Mouse (Mus musculus): ENCODE measurements around the gene Diras1. TPM values are rescaled to one million over a fixed set of nuclear protein-coding genes. Genes with fewer than 3 reads are reported as not detected.
A peak's percentile ranks its signal among the peaks of the same experiment; 100 is the strongest.

The Diras1 gene
- total and polyA plus RNA-seq, 2 experiments from 2014 or later: 70.2 to 76.0 TPM

DNA sequence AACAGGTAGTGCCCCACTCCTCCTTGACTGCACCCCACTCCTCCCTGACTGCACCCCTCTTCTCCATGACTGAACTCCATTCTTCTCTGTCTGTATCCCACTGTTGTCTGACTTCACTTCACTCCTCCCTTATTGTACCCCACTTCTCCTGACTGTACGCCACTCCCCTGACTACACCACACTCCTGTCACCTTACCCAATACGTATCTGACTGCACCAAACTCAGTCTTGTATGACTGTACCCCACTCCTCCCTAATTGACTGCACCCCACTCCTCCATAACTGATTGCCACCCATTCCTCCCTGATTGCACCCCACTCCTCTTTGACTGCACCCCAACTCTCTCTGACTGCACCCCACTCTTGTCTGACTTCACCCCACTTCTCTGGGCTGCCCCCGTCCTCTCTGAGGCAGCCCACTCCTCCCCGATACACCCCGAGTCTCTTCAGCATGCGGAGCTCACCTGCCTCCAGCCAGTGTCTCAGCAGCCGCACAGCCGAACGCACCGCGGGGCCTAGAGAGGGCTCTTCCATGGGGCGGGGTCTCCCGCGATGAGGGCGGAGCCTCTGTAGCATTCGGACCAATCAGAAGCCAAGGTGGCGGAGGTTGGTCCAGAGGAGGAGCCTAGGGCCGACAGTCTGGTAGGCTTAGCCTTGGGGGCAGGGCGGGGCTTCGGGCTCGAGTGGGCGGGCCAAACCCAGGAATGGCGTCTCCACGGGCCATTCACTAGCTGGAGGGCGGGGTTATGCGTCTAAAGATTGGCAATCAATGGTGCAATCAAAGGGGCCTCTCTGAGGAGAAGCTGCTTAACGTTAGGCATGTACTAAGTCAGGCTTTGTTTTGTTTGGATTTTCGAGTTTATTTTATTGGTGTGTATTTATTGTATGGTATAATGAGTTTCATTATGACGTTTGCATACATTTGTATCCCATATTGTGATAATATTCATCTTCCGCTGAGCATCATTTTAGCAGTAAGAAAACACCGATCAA is 10.8 kb downstream of the Diras1 start, which contains the start of gene Gng7:
Gng7 (minus strand) TSS at position 553 of the 992 bp plus-strand sequence.
- no peaks in the 10 kb centered on the region; the same call in 1 of the 2 replicates for H3K4me1 ChIP-seq (ENCODE audit: insufficient read depth)
- TF ChIP-seq CTCF (IDR thresholded peaks at IDR 0.05; ENCODE audit: low read depth): no peak
- no peaks in the 10 kb centered on the region for H3K36me3 ChIP-seq (ENCODE audit: insufficient read depth)
- H3K4me2 ChIP-seq (ENCODE audit: low read depth): peak within 1 kb of the TSS; percentile 63
- 8% methylated on average over 31 of the region's 31 CpGs for WGBS
- peak within 1 kb of the TSS; percentile 49 for H3K4me3 ChIP-seq (ENCODE audit: low read depth, low read length)
- no peaks in the 10 kb centered on the region for H3K27me3 ChIP-seq (ENCODE audit: insufficient read depth, low read length)
- 0 out of 2 replicates have a peak within 1 kb of the TSS, but pooled peaks have one; percentile 29 for H3K27ac ChIP-seq (ENCODE audit: low read depth, low read length)
- no peaks in the 10 kb centered on the region for H3K9me3 ChIP-seq (ENCODE audit: low read length)
- DNase-seq (peak; percentile 99), ATAC-seq (peak; percentile 98)
- peak within 1 kb of the TSS; percentile 56 for H3K9ac ChIP-seq

DNA sequence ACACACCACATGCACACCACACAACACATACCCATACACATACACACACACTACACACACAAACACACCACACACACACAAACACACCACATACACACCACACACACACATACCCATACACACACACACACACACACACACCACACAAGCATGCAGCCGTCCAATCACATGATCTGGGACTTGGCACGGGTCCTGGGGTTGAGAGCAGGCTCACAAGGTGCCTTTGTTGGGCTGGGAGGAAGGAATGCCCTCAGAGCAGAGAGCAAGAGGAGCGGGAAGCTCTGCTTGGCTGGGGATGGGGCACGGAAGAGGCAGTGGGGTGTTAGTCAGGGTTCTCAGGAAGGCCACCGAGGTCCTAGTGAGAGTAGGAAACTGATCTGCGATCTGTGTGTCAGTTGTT is 14.6 kb downstream of the Diras1 start:
- Histone ChIP-seq H3K9ac (no peak overlapping the region), H3K27me3 (ENCODE audit: insufficient read depth, low read length) (no peaks in the 10 kb centered on the region), H3K4me3 (ENCODE audit: low read depth, low read length) (no peak overlapping the region), H3K36me3 (ENCODE audit: insufficient read depth) (no peaks in the 10 kb centered on the region), H3K9me3 (ENCODE audit: low read length) (no peaks in the 10 kb centered on the region), H3K4me1 (ENCODE audit: insufficient read depth) (no peaks in the 10 kb centered on the region; the same call in 1 of the 2 replicates), H3K4me2 (ENCODE audit: low read depth) (no peak overlapping the region), H3K27ac (ENCODE audit: low read depth, low read length) (no peak overlapping the region)
- WGBS: 47% methylated on average over 6 of the region's 6 CpGs
- ATAC-seq (no peak), DNase-seq (peak; percentile 13)
- TF ChIP-seq CTCF (IDR thresholded peaks at IDR 0.05; ENCODE audit: low read depth): no peak

DNA sequence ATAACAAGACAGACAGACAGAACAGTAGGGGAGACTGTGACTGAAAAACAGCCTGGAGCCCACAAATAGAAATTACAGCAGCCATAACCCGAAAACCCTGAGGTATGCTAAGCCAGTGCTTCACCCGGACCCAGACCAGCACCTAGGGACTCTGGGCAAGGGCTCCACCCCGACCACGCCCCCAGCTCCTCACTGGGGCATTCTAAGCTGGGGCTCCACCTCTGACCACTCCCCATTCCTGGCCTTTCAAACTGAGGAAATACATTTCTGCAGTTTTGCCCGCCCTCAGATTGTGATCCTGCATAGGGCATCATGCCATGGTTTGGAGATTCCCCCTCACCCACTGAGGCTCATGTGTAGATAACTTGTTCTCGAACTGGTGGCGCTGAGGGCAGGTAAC is 18.2 kb downstream of the Diras1 start:
- H3K27ac ChIP-seq (ENCODE audit: low read depth, low read length): no peak overlapping the region
- no peak for ATAC-seq

DNA sequence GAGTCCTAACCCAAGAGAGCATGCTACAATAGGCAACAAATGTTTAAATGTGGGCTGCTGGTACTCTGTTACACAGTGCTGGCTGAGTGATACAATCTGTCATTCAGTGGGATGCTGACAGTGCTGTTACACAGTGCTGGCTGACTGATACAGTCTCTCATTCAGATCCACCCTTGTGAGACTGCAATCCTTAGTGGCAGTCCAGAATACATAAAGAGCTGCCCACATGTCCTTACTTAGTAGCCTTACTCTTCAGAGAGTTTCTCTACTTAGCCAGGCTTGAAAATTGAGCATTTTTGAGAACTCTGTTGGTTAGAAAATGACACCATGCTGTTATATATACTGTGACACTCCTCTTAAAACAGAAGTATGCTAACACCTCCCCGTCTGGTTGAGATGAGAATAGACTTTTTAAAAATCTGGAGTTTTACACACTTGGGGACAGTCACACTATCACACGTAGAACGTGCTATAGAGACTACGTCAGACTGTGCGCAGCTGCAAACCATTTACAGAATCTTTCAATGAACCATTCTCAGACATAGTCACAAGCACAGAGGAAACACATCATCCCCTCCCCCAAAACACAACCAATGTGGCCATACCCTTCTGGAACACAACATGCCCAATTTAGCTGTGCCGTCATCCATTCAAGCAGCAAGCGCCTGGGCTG is 19.3 kb downstream of the Diras1 start:
- ATAC-seq: peak; percentile 69
- H3K4me2 ChIP-seq (ENCODE audit: low read depth): no peak overlapping the region
- H3K4me1 ChIP-seq (ENCODE audit: insufficient read depth): peaks cover 14% of the 10 kb centered on the region
- no peak overlapping the region for H3K4me3 ChIP-seq (ENCODE audit: low read depth, low read length)
- no peak overlapping the region for H3K27ac ChIP-seq (ENCODE audit: low read depth, low read length)
- H3K36me3 ChIP-seq (ENCODE audit: insufficient read depth): no peaks in the 10 kb centered on the region
- peak; percentile 22 for DNase-seq
- TF ChIP-seq CTCF (IDR thresholded peaks at IDR 0.05; ENCODE audit: low read depth): no peak
- no peak overlapping the region for H3K9ac ChIP-seq
- H3K27me3 ChIP-seq (ENCODE audit: insufficient read depth, low read length): no peaks in the 10 kb centered on the region
- 86% methylated on average over 7 of the region's 7 CpGs for WGBS
- no peaks in the 10 kb centered on the region for H3K9me3 ChIP-seq (ENCODE audit: low read length)

More for the DNA sequence above, 18.2 kb downstream of the Diras1 start:
- TF ChIP-seq CTCF (IDR thresholded peaks at IDR 0.05; ENCODE audit: low read depth): no peak
- Histone ChIP-seq H3K4me3 (ENCODE audit: low read depth, low read length) (no peak overlapping the region), H3K4me1 (ENCODE audit: insufficient read depth) (0 out of 2 replicates have a peak, but pooled peaks cover 7% of the 10 kb centered on the region), H3K27me3 (ENCODE audit: insufficient read depth, low read length) (no peaks in the 10 kb centered on the region), H3K4me2 (ENCODE audit: low read depth) (no peak overlapping the region), H3K9me3 (ENCODE audit: low read length) (no peaks in the 10 kb centered on the region), H3K9ac (no peak overlapping the region), H3K36me3 (ENCODE audit: insufficient read depth) (no peaks in the 10 kb centered on the region)
- WGBS: 38% methylated on average over 7 of the region's 7 CpGs
- DNase-seq: no peak

DNA sequence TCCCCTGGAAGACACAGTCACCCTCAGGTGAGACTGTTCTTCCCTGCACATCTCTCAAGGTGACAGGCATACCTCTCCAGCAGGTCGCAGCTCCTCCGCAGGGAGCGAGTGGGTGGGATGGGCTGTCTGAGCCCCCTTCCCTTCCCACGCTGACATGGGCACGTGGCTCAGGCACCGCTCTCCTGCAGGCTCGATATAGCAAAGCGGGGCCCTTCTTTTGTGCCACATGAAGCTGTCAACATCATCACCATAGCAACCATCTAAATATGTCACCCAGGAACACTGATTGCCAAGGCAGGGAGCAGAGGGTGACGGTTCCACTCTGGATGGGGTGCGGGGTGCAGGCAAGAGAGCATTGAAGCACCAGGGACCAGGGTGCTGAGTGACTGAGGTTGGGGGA is 24.3 kb downstream of the Diras1 start:
- ATAC-seq (peak; percentile 76), DNase-seq (peak; percentile 76)
- Histone ChIP-seq H3K27me3 (ENCODE audit: insufficient read depth, low read length) (no peaks in the 10 kb centered on the region), H3K9me3 (ENCODE audit: low read length) (no peaks in the 10 kb centered on the region), H3K36me3 (ENCODE audit: insufficient read depth) (no peaks in the 10 kb centered on the region), H3K27ac (ENCODE audit: low read depth, low read length) (peak overlapping the region; percentile 75), H3K4me1 (ENCODE audit: insufficient read depth) (peaks cover 26% of the 10 kb centered on the region), H3K4me3 (ENCODE audit: low read depth, low read length) (no peak overlapping the region), H3K9ac (peak overlapping the region; percentile 23), H3K4me2 (ENCODE audit: low read depth) (peak overlapping the region; percentile 36)
- no peak for TF ChIP-seq CTCF (IDR thresholded peaks at IDR 0.05; ENCODE audit: low read depth)
- WGBS: 22% methylated on average over 10 of the region's 10 CpGs

DNA sequence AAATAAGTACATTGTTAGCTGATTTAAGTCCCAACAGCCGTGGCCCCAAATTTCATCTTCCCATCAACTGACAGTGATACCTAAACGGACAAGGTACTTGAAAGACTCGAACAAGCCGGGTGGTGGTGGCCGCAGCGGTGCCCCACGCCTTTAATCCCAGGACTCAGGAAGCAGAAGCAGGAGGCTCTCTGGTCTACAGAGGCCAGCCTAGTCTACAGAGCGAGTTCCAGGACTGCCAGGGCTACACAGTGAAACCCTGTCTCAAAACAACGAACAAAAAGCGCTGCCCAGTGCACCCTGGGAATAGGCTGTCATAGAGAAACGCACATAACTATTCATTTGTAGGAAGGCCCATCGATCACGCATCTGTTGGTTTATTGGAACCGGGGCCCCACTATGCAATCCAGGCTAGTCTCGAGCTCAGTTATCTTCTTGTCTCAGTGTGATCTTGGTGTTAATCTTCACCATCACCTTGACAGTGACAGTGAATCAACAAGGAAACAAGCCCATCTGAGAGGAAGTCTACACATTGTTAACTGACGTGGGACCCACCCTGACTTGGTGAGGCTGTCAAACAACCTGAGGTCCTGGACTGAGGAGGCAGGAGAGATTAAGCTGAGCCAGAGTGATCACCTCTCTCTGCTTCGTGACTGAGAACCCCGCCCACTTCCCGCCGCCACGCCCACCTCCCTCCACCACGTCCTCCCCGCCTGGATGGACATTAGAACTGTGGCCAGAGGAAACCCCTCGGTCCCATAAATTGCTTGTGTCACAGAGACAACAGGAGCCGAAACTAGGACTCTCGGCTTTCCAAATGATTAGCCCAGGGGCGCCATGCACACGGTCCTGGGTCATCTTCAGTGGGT is 25.0 kb downstream of the Diras1 start:
- Histone ChIP-seq H3K4me2 (ENCODE audit: low read depth) (peak overlapping the region; percentile 36), H3K9ac (peak overlapping the region; percentile 23), H3K4me3 (ENCODE audit: low read depth, low read length) (no peak overlapping the region), H3K27ac (ENCODE audit: low read depth, low read length) (peak overlapping the region; percentile 75), H3K27me3 (ENCODE audit: insufficient read depth, low read length) (no peaks in the 10 kb centered on the region), H3K36me3 (ENCODE audit: insufficient read depth) (no peaks in the 10 kb centered on the region), H3K4me1 (ENCODE audit: insufficient read depth) (peaks cover 26% of the 10 kb centered on the region), H3K9me3 (ENCODE audit: low read length) (no peaks in the 10 kb centered on the region)
- WGBS: 49% methylated on average over 28 of the region's 28 CpGs
- ATAC-seq: no peak
- peak; percentile 11 for DNase-seq
- no peak for TF ChIP-seq CTCF (IDR thresholded peaks at IDR 0.05; ENCODE audit: low read depth)
